23 mouse cellular contexts compared by ENCODE assay signal in the genomic region with DNA sequence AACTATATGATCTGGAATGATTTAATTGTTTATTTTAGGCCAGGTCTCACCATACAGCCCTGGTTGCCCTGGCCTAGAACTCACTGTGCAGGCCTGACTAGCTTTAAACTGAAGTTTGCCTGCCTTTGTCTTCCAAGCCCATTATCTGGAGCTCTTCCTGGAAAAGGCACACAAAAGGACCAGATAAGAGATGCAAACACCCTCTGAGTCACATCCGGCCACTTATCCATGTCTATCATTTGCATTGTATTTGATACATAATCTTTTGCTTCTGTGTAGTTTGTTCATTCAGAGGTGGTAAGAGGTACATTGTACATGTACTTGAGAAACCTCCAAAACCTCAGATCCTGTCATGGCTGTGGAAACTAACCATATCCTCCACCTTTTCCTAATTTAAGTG. TPM values are rescaled to one million over a fixed set of nuclear protein-coding genes. Genes with fewer than 3 reads are reported as not detected.
DNase-seq lines count a peak whose midpoint lies in the region; ATAC-seq and TF ChIP-seq lines count a peak whose summit lies in the region.
"Had no signal": no experiment of that assay in that cellular context is flagged by ENCODE, and none has a peak within 500 bp of the region (broad histone marks: within the 10 kb centered on the region; RNA-seq: fewer than 3 reads in every experiment).

No protein-coding gene starts in this region.

- TF ChIP-seq CTCF in MEL (IDR thresholded peaks at IDR 0.05 in 2 of 3, conservative IDR thresholded peaks at IDR 0.05 in 1 of 3; ENCODE audit: control insufficient read depth in 1 of 3, insufficient read depth in 1 of 3, low read depth in 2 of 3, low read length in 3 of 3, poor library complexity in 1 of 3, severe bottlenecking in 1 of 3): no peak

- no peak for ATAC-seq in heart, embryonic 13.5 days (ENCODE audit: extremely low read depth, insufficient number of reproducible peaks, low FRiP score, low TSS enrichment)
- ATAC-seq in heart, embryonic 12.5 days (ENCODE audit: insufficient number of reproducible peaks, low FRiP score): no peak
- ATAC-seq: activated CD4-positive, CD25-positive, alpha-beta regulatory T cell, adult 4 months; CD4-positive, CD25-positive, alpha-beta regulatory T cell, adult 4 months; Patski had no signal

- DNase-seq in 416B (ENCODE audit: low read depth): peak; percentile 69
- DNase-seq in MEL (ENCODE audit: low read depth, low spot score): peak; percentile 13
- DNase-seq in forebrain, embryonic 10.5 days (ENCODE audit: extremely low spot score, low spot score): no peak
- no peak for DNase-seq in gastrocnemius, postnatal 25 days
- DNase-seq: adrenal gland, adult 2 months; adrenal gland, adult 8-10 months; adrenal gland, postnatal 10 days; adrenal gland, postnatal 14 days; adrenal gland, postnatal 25 days; adrenal gland, postnatal 36 days; B cell, adult 2 months; cerebellum, adult 11 months; cerebellum, adult 11-12 months; cerebellum, adult 18-20 months; cerebellum, adult 2 months; cerebellum, adult 8-10 months had no signal

- H3K4me3 ChIP-seq in heart, embryonic 13.5 days: no peak overlapping the region
- H3K4me3 ChIP-seq in heart, embryonic 12.5 days: no peak overlapping the region
- H3K4me3 ChIP-seq in MEL (ENCODE audit: control insufficient read depth in 1 of 2, insufficient read depth in 1 of 2, low read depth in 2 of 2, low read length in 2 of 2): no peak overlapping the region
- no peak overlapping the region for H3K4me3 ChIP-seq in forebrain, embryonic 10.5 days

- H3K9me3 ChIP-seq in heart, embryonic 13.5 days: no peaks in the 10 kb centered on the region
- H3K9me3 ChIP-seq in heart, embryonic 12.5 days (replicated peaks): no peaks in the 10 kb centered on the region
- H3K9me3 ChIP-seq in MEL (replicated peaks; ENCODE audit: insufficient read depth, low read length): no peaks in the 10 kb centered on the region
- H3K9me3 ChIP-seq in forebrain, embryonic 10.5 days: no peaks in the 10 kb centered on the region
- H3K9me3 ChIP-seq: G1E had no signal

- H3K9ac ChIP-seq in heart, embryonic 13.5 days: no peak overlapping the region
- H3K9ac ChIP-seq in heart, embryonic 12.5 days: no peak overlapping the region
- H3K9ac ChIP-seq in MEL (ENCODE audit: control insufficient read depth, low read depth, low read length, poor library complexity, severe bottlenecking): no peak overlapping the region

- TF ChIP-seq POLR2A in MEL (IDR thresholded peaks at IDR 0.05; ENCODE audit: control insufficient read depth in 1 of 2, insufficient read depth in 1 of 2, low read depth in 1 of 2, low read length in 2 of 2, poor library complexity in 1 of 2): no peak

- H3K4me2 ChIP-seq in heart, embryonic 13.5 days: no peak overlapping the region
- no peak overlapping the region for H3K4me2 ChIP-seq in heart, embryonic 12.5 days

- H3K36me3 ChIP-seq in heart, embryonic 13.5 days: peaks cover 3% of the 10 kb centered on the region; the same call in 1 of the 2 replicates
- H3K36me3 ChIP-seq in heart, embryonic 12.5 days: 0 out of 2 replicates have a peak, but pooled peaks cover 3% of the 10 kb centered on the region
- H3K36me3 ChIP-seq in MEL (ENCODE audit: control insufficient read depth in 1 of 2, insufficient read depth in 2 of 2, low read length in 2 of 2): peaks cover 0 to 14% of the 10 kb centered on the region in 2 experiments; a peak in 2 of 4 replicates
- H3K36me3 ChIP-seq in forebrain, embryonic 10.5 days (replicated peaks): no peaks in the 10 kb centered on the region
- H3K36me3 ChIP-seq: G1E had no signal

- H3K27ac ChIP-seq in heart, embryonic 13.5 days (replicated peaks): 0 out of 2 replicates have a peak overlapping the region, but pooled peaks have one; percentile 1
- no peak overlapping the region for H3K27ac ChIP-seq in heart, embryonic 12.5 days (ENCODE audit: poor library complexity, severe bottlenecking)
- H3K27ac ChIP-seq in MEL (ENCODE audit: control insufficient read depth, low read depth, low read length): no peak overlapping the region; the same call in 1 of the 2 replicates
- no peak overlapping the region for H3K27ac ChIP-seq in forebrain, embryonic 10.5 days

- 38% methylated on average over 1 of the region's 1 CpGs for WGBS in heart, embryonic 13.5 days
- WGBS in heart, embryonic 12.5 days: 41% methylated on average over 1 of the region's 1 CpGs
- 91% methylated on average over 1 of the region's 1 CpGs for WGBS in forebrain, embryonic 10.5 days

- H3K4me1 ChIP-seq in heart, embryonic 13.5 days: 0 out of 2 replicates have a peak, but pooled peaks cover 9% of the 10 kb centered on the region
- H3K4me1 ChIP-seq in heart, embryonic 12.5 days (replicated peaks): 0 out of 2 replicates have a peak, but pooled peaks cover 7% of the 10 kb centered on the region
- H3K4me1 ChIP-seq in MEL (ENCODE audit: control insufficient read depth in 1 of 2, insufficient read depth in 2 of 2, low read length in 2 of 2): peaks cover 4 to 18% of the 10 kb centered on the region in 2 experiments
- no peaks in the 10 kb centered on the region for H3K4me1 ChIP-seq in forebrain, embryonic 10.5 days

- TF ChIP-seq EP300 in MEL (IDR thresholded peaks at IDR 0.05; ENCODE audit: low read depth in 1 of 2, low read length in 2 of 2): peak; percentile 46 to 63

- no peaks in the 10 kb centered on the region for H3K79me2 ChIP-seq in MEL (ENCODE audit: control insufficient read depth, insufficient read depth, low read length, poor library complexity)

- TF ChIP-seq RAD21 in MEL (IDR thresholded peaks at IDR 0.05; ENCODE audit: low read depth, low read length): no peak

- no peaks in the 10 kb centered on the region for H3K27me3 ChIP-seq in heart, embryonic 13.5 days (replicated peaks)
- no peaks in the 10 kb centered on the region for H3K27me3 ChIP-seq in heart, embryonic 12.5 days (replicated peaks)
- no peaks in the 10 kb centered on the region for H3K27me3 ChIP-seq in MEL (ENCODE audit: control insufficient read depth in 1 of 2, insufficient read depth in 2 of 2, low read length in 2 of 2)
- no peaks in the 10 kb centered on the region for H3K27me3 ChIP-seq in forebrain, embryonic 10.5 days (ENCODE audit: poor library complexity, severe bottlenecking)
- H3K27me3 ChIP-seq: CH12.LX, Patski had no signal

TF ChIP-seq in MEL, 35 proteins besides CTCF, POLR2A, EP300 and RAD21:
- peak; percentile 64 for TF ChIP-seq GATA1 (IDR thresholded peaks at IDR 0.05; ENCODE audit: low read depth, low read length)
- no peak for TF ChIP-seq BHLHE40 (IDR thresholded peaks at IDR 0.05; ENCODE audit: borderline replicate concordance, low read depth, low read length)
- TF ChIP-seq ETS1 (IDR thresholded peaks at IDR 0.05; ENCODE audit: low read depth, low read length): no peak
- no peak for TF ChIP-seq MAX (IDR thresholded peaks at IDR 0.05; ENCODE audit: low read length)

RNA-seq across cellular contexts. Expression of gene Mx1, which starts 39.1 kb away (rescaled TPM):
- 0.18 and 0.27 TPM in 2 replicates for polyA plus RNA-seq in heart, embryonic 13.5 days (2015; fragmentation: Nextera tagmentation; extraction: Ambion mirVana)
- 0.22 TPM in 1 of 2 replicates, not detected in the other for polyA plus RNA-seq in heart, embryonic 12.5 days (2016; fragmentation: Nextera tagmentation; extraction: Ambion mirVana)
- 0.13 and 0.27 TPM in 2 replicates for total RNA-seq in MEL (2012; rRNA removed)
- polyA plus RNA-seq in MEL (2012; ENCODE audit: insufficient read depth in 1 of 2, insufficient read length in 2 of 2, low read depth in 1 of 2, low replicate concordance in 2 of 2, missing spikeins in 1 of 2): under 1 TPM in 1 of 2 experiments, not detected in 1; 0.42 TPM
- 0.16 and 0.27 TPM in 2 replicates for polyA plus RNA-seq in forebrain, embryonic 10.5 days (2016; fragmentation: Nextera tagmentation; extraction: Ambion mirVana)
- 1 to 10 TPM in 1 of 2 experiments, under 1 TPM in 1; 0.56 to 1.3 TPM for total RNA-seq in gastrocnemius, postnatal 25 days (2021)
- polyA plus RNA-seq: G1E had no signal

Comparison
In these comparisons a context has a peak if more than half of its experiments do, and no peak if none do; other contexts are left out.
1. DNase-seq: peak in 416B (single experiment) and MEL (single experiment); none in forebrain, embryonic 10.5 days (single experiment) and gastrocnemius, postnatal 25 days (single experiment).